Mouse (Mus musculus): Measurements from ENCODE around the gene Rspry1. TPM values are rescaled to one million over a fixed set of nuclear protein-coding genes. Genes with fewer than 3 reads are reported as not detected.

Rspry1 gene
- total RNA-seq (2021), result 10 to 100 TPM; 25.8 to 26.1 TPM
- long read RNA-seq, experiment 1, transcript Rspry1-201 (15 exons, 3,852 nt), result major isoform, 15 of 20 reads
- long read RNA-seq, experiment 1, partial matches to known transcripts, result 1 of 20 reads
- long read RNA-seq, experiment 1, other reads (novel, unspliced or antisense), result 2 of 20 reads
- long read RNA-seq, experiment 2, transcript Rspry1-201 (15 exons, 3,852 nt), result major isoform, 20 of 25 reads
- long read RNA-seq, experiment 2, partial matches to known transcripts, result 1 of 25 reads
- long read RNA-seq, experiment 2, other reads (novel, unspliced or antisense), result 2 of 25 reads

GRCm38 (mm10) chr8:94601607-94602385 is at the start of gene Rspry1, which contains the start of gene Fam192a:
Gene Rspry1 (plus strand): TSS chr8:94601937.
Gene Fam192a (minus strand): TSS chr8:94601997.
- Histone ChIP-seq H3K4me3 (peak within 1 kb of the TSS; percentile 74), H3K27ac (peak within 1 kb of the TSS; percentile 95)
- peak; percentile 15 for TF ChIP-seq CTCF (conservative IDR thresholded peaks at IDR 0.05)
- DNase-seq (ENCODE audit: low spot score in 2 of 2), result peak; percentile 100

GRCm38 (mm10) chr8:94552696-94553095 is 49.0 kb upstream of the Rspry1 start:
- Histone ChIP-seq H3K27ac (no peak overlapping the region), H3K4me3 (no peak overlapping the region)
- no peak for DNase-seq (ENCODE audit: low spot score in 2 of 2)
- no peak for TF ChIP-seq CTCF (conservative IDR thresholded peaks at IDR 0.05)

GRCm38 (mm10) chr8:94557281-94557680 is 44.5 kb upstream of the Rspry1 start:
- DNase-seq (ENCODE audit: low spot score in 2 of 2), result no peak
- no peak for TF ChIP-seq CTCF (conservative IDR thresholded peaks at IDR 0.05)
- no peak overlapping the region for H3K27ac ChIP-seq
- H3K4me3 ChIP-seq, result no peak overlapping the region

- H3K27ac ChIP-seq, result peak overlapping the region; percentile 55; the same call in 1 of the 2 replicates
- no peak for TF ChIP-seq CTCF (conservative IDR thresholded peaks at IDR 0.05)
- H3K4me3 ChIP-seq, result no peak overlapping the region
- DNase-seq (ENCODE audit: low spot score in 2 of 2), result peak in 1 of 2 experiments; percentile 54
Measured at GRCm38 (mm10) chr8:94561256-94561655, 40.5 kb upstream of the Rspry1 start.

- no peak for TF ChIP-seq CTCF (conservative IDR thresholded peaks at IDR 0.05)
- no peak for DNase-seq (ENCODE audit: low spot score in 2 of 2)
- Histone ChIP-seq H3K27ac (no peak overlapping the region), H3K4me3 (no peak overlapping the region)
Measured at GRCm38 (mm10) chr8:94564421-94564820, 37.3 kb upstream of the Rspry1 start.

GRCm38 (mm10) chr8:94566033-94566432 is 35.7 kb upstream of the Rspry1 start:
- TF ChIP-seq CTCF (conservative IDR thresholded peaks at IDR 0.05), result no peak
- Histone ChIP-seq H3K27ac (peak overlapping the region; percentile 69; the same call in 1 of the 2 replicates), H3K4me3 (no peak overlapping the region)
- no peak for DNase-seq (ENCODE audit: low spot score in 2 of 2)

GRCm38 (mm10) chr8:94566446-94567158 is 35.1 kb upstream of the Rspry1 start:
- no peak for TF ChIP-seq CTCF (conservative IDR thresholded peaks at IDR 0.05)
- Histone ChIP-seq H3K4me3 (no peak overlapping the region), H3K27ac (peak overlapping the region; percentile 69)
- no peak for DNase-seq (ENCODE audit: low spot score in 2 of 2)

GRCm38 (mm10) chr8:94567159-94567849 is 34.4 kb upstream of the Rspry1 start:
- no peak for DNase-seq (ENCODE audit: low spot score in 2 of 2)
- H3K4me3 ChIP-seq, result no peak overlapping the region
- peak overlapping the region; percentile 69 for H3K27ac ChIP-seq
- TF ChIP-seq CTCF (conservative IDR thresholded peaks at IDR 0.05), result peak; percentile 38

GRCm38 (mm10) chr8:94568098-94568497 is 33.6 kb upstream of the Rspry1 start:
- no peak for DNase-seq (ENCODE audit: low spot score in 2 of 2)
- no peak for TF ChIP-seq CTCF (conservative IDR thresholded peaks at IDR 0.05)
- H3K27ac ChIP-seq, result no peak overlapping the region
- no peak overlapping the region for H3K4me3 ChIP-seq

- no peak overlapping the region for H3K27ac ChIP-seq
- no peak for TF ChIP-seq CTCF (conservative IDR thresholded peaks at IDR 0.05)
- DNase-seq (ENCODE audit: low spot score in 2 of 2), result no peak
- no peak overlapping the region for H3K4me3 ChIP-seq
Measured at GRCm38 (mm10) chr8:94569419-94569818, 32.3 kb upstream of the Rspry1 start.

- DNase-seq (ENCODE audit: low spot score in 2 of 2), result no peak
- Histone ChIP-seq H3K27ac (no peak overlapping the region), H3K4me3 (no peak overlapping the region)
- TF ChIP-seq CTCF (conservative IDR thresholded peaks at IDR 0.05), result no peak
Measured at GRCm38 (mm10) chr8:94571896-94572295, 29.8 kb upstream of the Rspry1 start.

GRCm38 (mm10) chr8:94574159-94574907 is 27.4 kb upstream of the Rspry1 start:
- peak; percentile 81 to 89 for DNase-seq (ENCODE audit: low spot score in 2 of 2)
- TF ChIP-seq CTCF (conservative IDR thresholded peaks at IDR 0.05), result 0 out of 2 replicates have a peak, but pooled peaks have one; percentile 23
- Histone ChIP-seq H3K27ac (peak overlapping the region; percentile 64), H3K4me3 (no peak overlapping the region)
